ENCODE assay signal across 8 mouse cellular contexts in the genomic region with DNA sequence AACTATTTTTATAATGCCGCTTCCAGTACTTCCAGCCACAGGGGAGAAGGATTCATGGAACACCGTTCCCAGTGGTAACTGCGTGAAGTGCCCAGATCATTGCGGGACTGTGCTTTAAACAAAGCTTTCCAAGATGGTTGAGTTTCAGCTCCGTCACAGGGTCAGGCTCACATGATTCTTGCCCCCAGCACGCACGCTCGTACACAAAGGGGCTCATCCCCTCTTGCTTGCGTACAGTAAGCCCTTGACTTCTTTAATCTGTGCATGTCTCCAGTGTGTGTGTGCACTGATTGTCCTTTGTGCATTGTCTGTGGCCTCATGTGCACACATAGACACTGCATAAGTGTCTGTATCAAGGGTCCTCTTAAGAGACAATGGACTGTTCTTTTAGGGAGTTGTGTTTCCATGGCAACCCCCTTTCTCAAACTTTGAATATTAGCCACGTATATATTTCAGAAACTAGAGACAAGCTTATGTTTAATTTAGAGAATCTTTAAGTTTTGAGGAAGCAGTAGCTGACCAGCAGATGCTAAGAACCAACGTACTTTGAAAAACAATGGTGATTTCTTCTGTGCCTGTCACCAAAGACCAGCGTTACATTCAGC.
DNase-seq lines count a peak whose midpoint lies in the region; ATAC-seq and TF ChIP-seq lines count a peak whose summit lies in the region.

No protein-coding gene starts in this region.

- H3K9ac ChIP-seq in heart, embryonic 13.5 days: no peak overlapping the region
- H3K9ac ChIP-seq in heart, embryonic 12.5 days: no peak overlapping the region
- no peak overlapping the region for H3K9ac ChIP-seq in forebrain, embryonic 15.5 days (replicated peaks)

- TF ChIP-seq POLR2A in brain, embryonic 14.5 days (IDR thresholded peaks at IDR 0.05; ENCODE audit: borderline replicate concordance, extremely low read depth, insufficient read depth, insufficient read length, poor library complexity, severe bottlenecking): no peak

- no peak overlapping the region for H3K4me3 ChIP-seq in heart, embryonic 13.5 days
- H3K4me3 ChIP-seq in heart, embryonic 12.5 days: no peak overlapping the region
- H3K4me3 ChIP-seq in forebrain, embryonic 15.5 days: no peak overlapping the region
- no peak overlapping the region for H3K4me3 ChIP-seq in midbrain, embryonic 10.5 days

- no peaks in the 10 kb centered on the region for H3K9me3 ChIP-seq in heart, embryonic 13.5 days
- no peaks in the 10 kb centered on the region for H3K9me3 ChIP-seq in heart, embryonic 12.5 days (replicated peaks)
- H3K9me3 ChIP-seq in forebrain, embryonic 15.5 days: no peaks in the 10 kb centered on the region
- no peaks in the 10 kb centered on the region for H3K9me3 ChIP-seq in midbrain, embryonic 10.5 days (replicated peaks)

- H3K27ac ChIP-seq in heart, embryonic 13.5 days (replicated peaks): peak overlapping the region; percentile 33; the same call in 1 of the 2 replicates
- no peak overlapping the region for H3K27ac ChIP-seq in heart, embryonic 12.5 days (ENCODE audit: poor library complexity, severe bottlenecking)
- peak overlapping the region; percentile 53 for H3K27ac ChIP-seq in forebrain, embryonic 15.5 days (replicated peaks)
- peak overlapping the region; percentile 78 for H3K27ac ChIP-seq in midbrain, embryonic 10.5 days (replicated peaks)

- no peak for ATAC-seq in heart, embryonic 13.5 days (ENCODE audit: extremely low read depth, insufficient number of reproducible peaks, low FRiP score, low TSS enrichment)
- ATAC-seq in heart, embryonic 12.5 days (ENCODE audit: insufficient number of reproducible peaks, low FRiP score): no peak
- ATAC-seq in forebrain, embryonic 15.5 days (replicated peaks): peak; percentile 38; the same call in 1 of the 2 replicates

- peak; percentile 7; the same call in 1 of the 2 replicates for TF ChIP-seq CTCF in brain, embryonic 14.5 days (IDR thresholded peaks at IDR 0.05; ENCODE audit: borderline replicate concordance, extremely low read depth, insufficient read depth, insufficient read length)

- peaks cover 56% of the 10 kb centered on the region for H3K4me1 ChIP-seq in heart, embryonic 13.5 days
- peaks cover 63% of the 10 kb centered on the region for H3K4me1 ChIP-seq in heart, embryonic 12.5 days (replicated peaks)
- peaks cover 32% of the 10 kb centered on the region for H3K4me1 ChIP-seq in forebrain, embryonic 15.5 days
- H3K4me1 ChIP-seq in midbrain, embryonic 10.5 days: peaks cover 54% of the 10 kb centered on the region

- intact Hi-C loops in left cerebral cortex, postnatal 25 days (cut with DNase I): no loop called here

- H3K27me3 ChIP-seq in heart, embryonic 13.5 days (replicated peaks): no peaks in the 10 kb centered on the region
- no peaks in the 10 kb centered on the region for H3K27me3 ChIP-seq in heart, embryonic 12.5 days (replicated peaks)
- no peaks in the 10 kb centered on the region for H3K27me3 ChIP-seq in forebrain, embryonic 15.5 days
- H3K27me3 ChIP-seq in midbrain, embryonic 10.5 days (ENCODE audit: low read depth, poor library complexity, severe bottlenecking): no peaks in the 10 kb centered on the region

- H3K4me2 ChIP-seq in heart, embryonic 13.5 days: no peak overlapping the region
- H3K4me2 ChIP-seq in heart, embryonic 12.5 days: no peak overlapping the region
- no peak overlapping the region for H3K4me2 ChIP-seq in forebrain, embryonic 15.5 days (replicated peaks)

- peak; percentile 52 for DNase-seq in brain, embryonic 14.5 days (ENCODE audit: low read depth)
- DNase-seq in midbrain, embryonic 10.5 days (ENCODE audit: low spot score): no peak
- DNase-seq in adrenal gland, postnatal 36 days: no peak
- no peak for DNase-seq in left cerebral cortex, postnatal 25 days (ENCODE audit: low spot score in 2 of 2)
- no peak for DNase-seq in cerebellum, adult 9-11 months

- 70% methylated on average over 12 of the region's 12 CpGs for WGBS in heart, embryonic 13.5 days
- WGBS in heart, embryonic 12.5 days: 73% methylated on average over 12 of the region's 12 CpGs
- WGBS in forebrain, embryonic 15.5 days: 52% methylated on average over 12 of the region's 12 CpGs
- 75% methylated on average over 12 of the region's 12 CpGs for WGBS in midbrain, embryonic 10.5 days

- no peaks in the 10 kb centered on the region for H3K36me3 ChIP-seq in heart, embryonic 13.5 days
- no peaks in the 10 kb centered on the region for H3K36me3 ChIP-seq in heart, embryonic 12.5 days
- H3K36me3 ChIP-seq in forebrain, embryonic 15.5 days: no peaks in the 10 kb centered on the region
- H3K36me3 ChIP-seq in midbrain, embryonic 10.5 days: no peaks in the 10 kb centered on the region
